Mouse (Mus musculus): ENCODE data around the gene Gdpd5. TPM values are rescaled to one million over a fixed set of nuclear protein-coding genes. Genes with fewer than 3 reads are reported as not detected.
A peak's percentile ranks its signal among the peaks of the same experiment; 100 is the strongest.

Gdpd5 gene
- polyA plus RNA-seq, 1 experiment from 2014 or later = 53.3 TPM

GRCm38 (mm10) chr7:99380491-99381213, 562 bp upstream of the Gdpd5 start:
- Histone ChIP-seq H3K9me3 (no peaks in the 10 kb centered on the region), H3K36me3 (replicated peaks) (no peaks in the 10 kb centered on the region), H3K9ac (peak overlapping the region; percentile 85), H3K4me3 (peak overlapping the region; percentile 83), H3K4me1 (peaks cover 41% of the 10 kb centered on the region), H3K27ac (peak overlapping the region; percentile 98), H3K27me3 (replicated peaks) (no peaks in the 10 kb centered on the region), H3K4me2 (peak overlapping the region; percentile 85)
- WGBS = under 1% methylated on average over 24 of the region's 24 CpGs
- ATAC-seq (replicated peaks) = peak; percentile 74

- Histone ChIP-seq H3K27me3 (replicated peaks) (no peaks in the 10 kb centered on the region), H3K4me2 (peak overlapping the region; percentile 85), H3K9ac (peak overlapping the region; percentile 87), H3K27ac (peak overlapping the region; percentile 98), H3K4me3 (peak overlapping the region; percentile 83), H3K36me3 (replicated peaks) (no peaks in the 10 kb centered on the region; the same call in 1 of the 2 replicates), H3K9me3 (no peaks in the 10 kb centered on the region), H3K4me1 (peaks cover 51% of the 10 kb centered on the region)
- ATAC-seq (replicated peaks) = no peak
- WGBS = 9% methylated on average over 30 of the region's 30 CpGs
These were observed 1.1 kb downstream of the Gdpd5 start for GRCm38 (mm10) chr7:99382088-99383000.

- WGBS = 45% methylated on average over 5 of the region's 5 CpGs
- H3K4me2 ChIP-seq = peak overlapping the region; percentile 85
- H3K9ac ChIP-seq = peak overlapping the region; percentile 87
- peak overlapping the region; percentile 98; the same call in 1 of the 2 replicates for H3K27ac ChIP-seq
- peaks cover 55% of the 10 kb centered on the region for H3K4me1 ChIP-seq
- no peaks in the 10 kb centered on the region for H3K9me3 ChIP-seq
- H3K4me3 ChIP-seq = peak overlapping the region; percentile 83
- no peaks in the 10 kb centered on the region; the same call in 1 of the 2 replicates for H3K36me3 ChIP-seq (replicated peaks)
- ATAC-seq (replicated peaks) = no peak
- no peaks in the 10 kb centered on the region for H3K27me3 ChIP-seq (replicated peaks)
These were observed 2.0 kb downstream of the Gdpd5 start for GRCm38 (mm10) chr7:99383246-99383645.

- peak overlapping the region; percentile 87 for H3K9ac ChIP-seq
- H3K9me3 ChIP-seq = no peaks in the 10 kb centered on the region
- H3K27ac ChIP-seq = peak overlapping the region; percentile 51; the same call in 1 of the 2 replicates
- no peak for ATAC-seq (replicated peaks)
- no peaks in the 10 kb centered on the region for H3K27me3 ChIP-seq (replicated peaks)
- peak overlapping the region; percentile 85 for H3K4me2 ChIP-seq
- 19% methylated on average over 4 of the region's 4 CpGs for WGBS
- H3K4me1 ChIP-seq = peaks cover 55% of the 10 kb centered on the region
- no peaks in the 10 kb centered on the region; the same call in 1 of the 2 replicates for H3K36me3 ChIP-seq (replicated peaks)
- H3K4me3 ChIP-seq = peak overlapping the region; percentile 83
These were observed 2.9 kb downstream of the Gdpd5 start for GRCm38 (mm10) chr7:99384101-99384611.

- 79% methylated on average over 5 of the region's 5 CpGs for WGBS
These were observed 4.8 kb downstream of the Gdpd5 start for GRCm38 (mm10) chr7:99386030-99386429.

GRCm38 (mm10) chr7:99386811-99387210, 5.6 kb downstream of the Gdpd5 start:
- Histone ChIP-seq H3K36me3 (replicated peaks) (no peaks in the 10 kb centered on the region; the same call in 1 of the 2 replicates), H3K9me3 (no peaks in the 10 kb centered on the region), H3K9ac (no peak overlapping the region), H3K4me1 (peaks cover 48% of the 10 kb centered on the region), H3K27me3 (replicated peaks) (no peaks in the 10 kb centered on the region), H3K27ac (no peak overlapping the region), H3K4me3 (no peak overlapping the region), H3K4me2 (no peak overlapping the region)
- WGBS = 92% methylated on average over 4 of the region's 4 CpGs
- ATAC-seq (replicated peaks) = no peak

More at GRCm38 (mm10) chr7:99386030-99386429, 4.8 kb downstream of the Gdpd5 start:
- Histone ChIP-seq H3K27me3 (replicated peaks) (no peaks in the 10 kb centered on the region), H3K4me3 (no peak overlapping the region), H3K4me2 (peak overlapping the region; percentile 13; the same call in 1 of the 2 replicates), H3K4me1 (peaks cover 48% of the 10 kb centered on the region), H3K9me3 (no peaks in the 10 kb centered on the region), H3K27ac (no peak overlapping the region), H3K9ac (no peak overlapping the region), H3K36me3 (replicated peaks) (no peaks in the 10 kb centered on the region; the same call in 1 of the 2 replicates)
- ATAC-seq (replicated peaks) = no peak

- no peaks in the 10 kb centered on the region for H3K9me3 ChIP-seq
- peaks cover 46% of the 10 kb centered on the region for H3K4me1 ChIP-seq
- no peaks in the 10 kb centered on the region; the same call in 1 of the 2 replicates for H3K36me3 ChIP-seq (replicated peaks)
- H3K9ac ChIP-seq = no peak overlapping the region
- H3K4me3 ChIP-seq = no peak overlapping the region
- ATAC-seq (replicated peaks) = no peak
- H3K4me2 ChIP-seq = no peak overlapping the region
- H3K27ac ChIP-seq = no peak overlapping the region
- 92% methylated on average over 5 of the region's 5 CpGs for WGBS
- H3K27me3 ChIP-seq (replicated peaks) = no peaks in the 10 kb centered on the region
These were observed 6.1 kb downstream of the Gdpd5 start for GRCm38 (mm10) chr7:99387356-99387755.

- Histone ChIP-seq H3K4me2 (no peak overlapping the region), H3K27me3 (replicated peaks) (no peaks in the 10 kb centered on the region), H3K9me3 (no peaks in the 10 kb centered on the region), H3K4me3 (no peak overlapping the region), H3K4me1 (peaks cover 15% of the 10 kb centered on the region), H3K9ac (no peak overlapping the region), H3K36me3 (replicated peaks) (no peaks in the 10 kb centered on the region; the same call in 1 of the 2 replicates), H3K27ac (no peak overlapping the region)
- 26% methylated on average over 4 of the region's 4 CpGs for WGBS
- ATAC-seq (replicated peaks) = no peak
These were observed 9.3 kb downstream of the Gdpd5 start for GRCm38 (mm10) chr7:99390559-99390958.

- 81% methylated on average over 2 of the region's 2 CpGs for WGBS
- no peaks in the 10 kb centered on the region for H3K9me3 ChIP-seq
- no peak overlapping the region for H3K4me2 ChIP-seq
- no peak overlapping the region for H3K9ac ChIP-seq
- H3K4me3 ChIP-seq = no peak overlapping the region
- ATAC-seq (replicated peaks) = no peak
- H3K27me3 ChIP-seq (replicated peaks) = no peaks in the 10 kb centered on the region
- H3K36me3 ChIP-seq (replicated peaks) = no peaks in the 10 kb centered on the region
- H3K27ac ChIP-seq = no peak overlapping the region
- peaks cover 11% of the 10 kb centered on the region; the same call in 1 of the 2 replicates for H3K4me1 ChIP-seq
These were observed 11.5 kb downstream of the Gdpd5 start for GRCm38 (mm10) chr7:99392696-99393095.

- Histone ChIP-seq H3K4me3 (no peak overlapping the region), H3K27me3 (replicated peaks) (no peaks in the 10 kb centered on the region), H3K9ac (no peak overlapping the region), H3K36me3 (replicated peaks) (no peaks in the 10 kb centered on the region), H3K27ac (no peak overlapping the region), H3K9me3 (no peaks in the 10 kb centered on the region), H3K4me2 (no peak overlapping the region), H3K4me1 (peaks cover 9% of the 10 kb centered on the region; the same call in 1 of the 2 replicates)
- ATAC-seq (replicated peaks) = no peak
- 83% methylated on average over 13 of the region's 13 CpGs for WGBS
These were observed 12.6 kb downstream of the Gdpd5 start for GRCm38 (mm10) chr7:99393711-99394325.

GRCm38 (mm10) chr7:99395385-99395784, 14.2 kb downstream of the Gdpd5 start:
- peaks cover 9% of the 10 kb centered on the region; the same call in 1 of the 2 replicates for H3K4me1 ChIP-seq
- H3K9me3 ChIP-seq = no peaks in the 10 kb centered on the region
- no peak overlapping the region for H3K4me2 ChIP-seq
- no peak overlapping the region for H3K27ac ChIP-seq
- no peaks in the 10 kb centered on the region for H3K27me3 ChIP-seq (replicated peaks)
- H3K9ac ChIP-seq = no peak overlapping the region
- 0 out of 2 replicates have a peak, but pooled peaks cover 3% of the 10 kb centered on the region for H3K36me3 ChIP-seq (replicated peaks)
- no peak overlapping the region for H3K4me3 ChIP-seq
- ATAC-seq (replicated peaks) = no peak
- WGBS = 71% methylated on average over 4 of the region's 4 CpGs
